Mouse (Mus musculus) midbrain, embryonic 12.5 days (tissue): Measurements from ENCODE around the gene Sms. TPM values are rescaled to one million over a fixed set of nuclear protein-coding genes. Genes with fewer than 3 reads are reported as not detected.

Experiments
- ATAC-seq: fragments of 200-750 bp; cut with Nextera tagmentation; 2 replicates; pipeline ENCODE4 v1.8.0; 2017; ENCODE audit warnings: low read depth, moderate TSS enrichment, moderate library complexity; ENCODE audit not compliant: low FRiP score
- H3K27ac ChIP-seq: fragments of 300-500 bp; sonication (generic); replicated peaks from 2 replicates; pipeline ENCODE4 v1.5.1; 2016; ENCODE audit warnings: mild to moderate bottlenecking
- H3K27me3 ChIP-seq: fragments of 300-500 bp; sonication (generic); 2 replicates; pipeline ENCODE4 v1.6.1; 2016; ENCODE audit warnings: mild to moderate bottlenecking
- H3K36me3 ChIP-seq: fragments of 300-500 bp; sonication (generic); 2 replicates; pipeline ENCODE4 v1.6.1; 2016
- H3K4me1 ChIP-seq: fragments of 300-500 bp; sonication (generic); 2 replicates; pipeline ENCODE4 v1.6.1; 2016
- H3K4me2 ChIP-seq: fragments of 300-500 bp; sonication (generic); replicated peaks from 2 replicates; pipeline ENCODE4 v1.6.1; 2016; ENCODE audit warnings: mild to moderate bottlenecking, moderate library complexity
- H3K4me3 ChIP-seq: fragments of 300-500 bp; sonication (generic); 2 replicates; pipeline ENCODE4 v1.5.1; 2016; ENCODE audit warnings: mild to moderate bottlenecking
- H3K9ac ChIP-seq: fragments of 300-500 bp; sonication (generic); replicated peaks from 2 replicates; pipeline ENCODE4 v1.6.1; 2016; ENCODE audit warnings: mild to moderate bottlenecking, moderate library complexity
- H3K9me3 ChIP-seq: fragments of 300-500 bp; sonication (generic); 2 replicates; pipeline ENCODE4 v1.6.1; 2016; ENCODE audit warnings: mild to moderate bottlenecking
- WGBS: fragments of 180-500 bp; shearing (Covaris S2); methylation state at CpG from one replicate; pipeline ENCODE4 v1.1.7; 2016; 5-methylcytosine and 5-hydroxymethylcytosine counted together
- polyA plus RNA-seq: library from polyadenylated mRNA; unstranded; fragments of >200 nt; fragmentation: Nextera tagmentation; extraction: Ambion mirVana; gene quantifications from 2 replicates; pipeline ENCODE4 v1.2.1, GENCODE M21; 2016

Sms gene
- polyA plus RNA-seq, 1 experiment from 2014 or later, result 102 TPM

- Histone ChIP-seq H3K36me3 (no peaks in the 10 kb centered on the region), H3K9me3 (no peaks in the 10 kb centered on the region), H3K4me1 (no peaks in the 10 kb centered on the region), H3K27ac (no peak overlapping the region), H3K4me3 (no peak overlapping the region), H3K27me3 (no peaks in the 10 kb centered on the region), H3K9ac (no peak overlapping the region), H3K4me2 (no peak overlapping the region)
- no peak for ATAC-seq
- 80% methylated on average over 2 of the region's 2 CpGs for WGBS
Measured at GRCm38 (mm10) chrX:157482842-157483241, 9.2 kb downstream of the Sms start.

DNA sequence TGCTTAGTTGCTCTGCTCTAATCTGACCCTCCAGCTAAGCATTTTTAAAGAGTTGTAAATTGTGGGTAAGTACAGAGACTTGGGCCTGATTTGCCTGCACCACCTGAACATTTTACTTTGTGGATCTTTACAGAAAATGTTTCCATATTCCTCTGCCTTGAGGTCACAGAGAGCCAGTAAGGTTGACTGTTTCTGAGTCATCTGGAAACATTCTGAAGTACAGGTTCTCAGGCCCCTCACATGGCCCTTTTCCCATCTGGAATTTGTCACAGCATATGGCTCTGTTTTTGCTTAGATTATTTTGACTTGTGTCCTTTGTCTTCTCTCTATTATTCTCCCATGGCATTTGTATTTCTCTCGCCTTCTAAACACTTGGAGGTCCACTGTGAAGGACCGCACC is 10.2 kb downstream of the Sms start:
- Histone ChIP-seq H3K4me2 (no peak overlapping the region), H3K27ac (no peak overlapping the region), H3K36me3 (no peaks in the 10 kb centered on the region), H3K4me3 (no peak overlapping the region), H3K9ac (no peak overlapping the region), H3K27me3 (no peaks in the 10 kb centered on the region), H3K9me3 (no peaks in the 10 kb centered on the region), H3K4me1 (no peaks in the 10 kb centered on the region)
- ATAC-seq, result no peak
- WGBS, result 80% methylated on average over 2 of the region's 2 CpGs

DNA sequence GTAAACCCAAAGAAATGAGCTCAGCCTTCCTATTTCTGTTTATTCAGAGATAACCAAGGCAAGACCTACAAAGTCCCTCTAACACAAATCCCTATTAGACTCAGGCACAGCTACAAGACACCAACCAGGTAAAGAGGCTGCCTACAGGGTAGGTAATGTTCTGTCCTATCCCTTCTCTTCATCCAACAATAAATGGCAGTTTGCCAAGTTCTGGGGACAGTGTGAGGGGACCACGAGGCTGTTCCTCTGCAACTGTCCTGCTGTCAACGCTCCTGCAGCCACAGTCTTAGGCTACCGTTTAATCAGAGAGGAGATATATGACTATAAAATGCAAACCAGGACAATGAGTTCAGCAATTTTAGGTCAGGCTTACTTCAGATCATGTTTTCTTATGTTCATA is 14.8 kb downstream of the Sms start:
- ATAC-seq, result no peak
- Histone ChIP-seq H3K9ac (no peak overlapping the region), H3K4me1 (no peaks in the 10 kb centered on the region), H3K4me2 (no peak overlapping the region), H3K9me3 (no peaks in the 10 kb centered on the region), H3K27ac (no peak overlapping the region), H3K27me3 (no peaks in the 10 kb centered on the region), H3K4me3 (no peak overlapping the region), H3K36me3 (no peaks in the 10 kb centered on the region)
- 72% methylated on average over 3 of the region's 3 CpGs for WGBS

DNA sequence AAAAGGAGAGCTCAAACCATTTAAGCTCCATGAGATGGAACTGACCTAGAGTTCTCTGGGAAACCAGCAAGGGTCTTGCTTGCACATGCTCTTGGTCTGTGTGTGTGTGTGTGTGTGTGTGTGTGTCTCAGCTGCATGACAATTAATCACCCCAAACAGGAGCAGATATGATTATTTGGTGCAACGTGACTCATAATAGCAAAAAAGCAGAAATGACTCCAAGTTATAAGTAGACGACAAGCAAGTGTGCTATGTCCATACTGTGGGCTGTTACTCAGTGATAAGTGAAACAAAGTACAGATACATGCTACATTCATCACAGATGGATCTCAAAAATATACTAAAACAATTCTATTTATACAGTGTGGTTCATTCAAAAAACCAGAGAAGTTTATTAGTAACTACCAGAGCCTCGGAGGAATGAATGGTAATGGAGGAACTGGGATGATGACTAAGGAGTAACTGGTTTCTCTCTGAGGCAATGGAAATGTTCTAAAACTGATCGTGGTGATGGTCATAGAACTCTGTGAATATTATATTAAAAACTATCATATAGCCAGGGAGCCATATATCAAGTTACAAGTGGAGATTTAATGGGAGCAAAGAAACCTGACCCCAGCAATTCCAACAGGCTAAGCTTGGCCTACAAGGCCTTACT is 15.8 kb downstream of the Sms start:
- H3K4me3 ChIP-seq, result no peak overlapping the region
- H3K27me3 ChIP-seq, result no peaks in the 10 kb centered on the region
- WGBS, result 91% methylated on average over 4 of the region's 4 CpGs
- no peak overlapping the region for H3K4me2 ChIP-seq
- no peaks in the 10 kb centered on the region for H3K4me1 ChIP-seq
- H3K9me3 ChIP-seq, result no peaks in the 10 kb centered on the region
- H3K36me3 ChIP-seq, result no peaks in the 10 kb centered on the region
- ATAC-seq, result no peak
- no peak overlapping the region for H3K9ac ChIP-seq
- H3K27ac ChIP-seq, result no peak overlapping the region

DNA sequence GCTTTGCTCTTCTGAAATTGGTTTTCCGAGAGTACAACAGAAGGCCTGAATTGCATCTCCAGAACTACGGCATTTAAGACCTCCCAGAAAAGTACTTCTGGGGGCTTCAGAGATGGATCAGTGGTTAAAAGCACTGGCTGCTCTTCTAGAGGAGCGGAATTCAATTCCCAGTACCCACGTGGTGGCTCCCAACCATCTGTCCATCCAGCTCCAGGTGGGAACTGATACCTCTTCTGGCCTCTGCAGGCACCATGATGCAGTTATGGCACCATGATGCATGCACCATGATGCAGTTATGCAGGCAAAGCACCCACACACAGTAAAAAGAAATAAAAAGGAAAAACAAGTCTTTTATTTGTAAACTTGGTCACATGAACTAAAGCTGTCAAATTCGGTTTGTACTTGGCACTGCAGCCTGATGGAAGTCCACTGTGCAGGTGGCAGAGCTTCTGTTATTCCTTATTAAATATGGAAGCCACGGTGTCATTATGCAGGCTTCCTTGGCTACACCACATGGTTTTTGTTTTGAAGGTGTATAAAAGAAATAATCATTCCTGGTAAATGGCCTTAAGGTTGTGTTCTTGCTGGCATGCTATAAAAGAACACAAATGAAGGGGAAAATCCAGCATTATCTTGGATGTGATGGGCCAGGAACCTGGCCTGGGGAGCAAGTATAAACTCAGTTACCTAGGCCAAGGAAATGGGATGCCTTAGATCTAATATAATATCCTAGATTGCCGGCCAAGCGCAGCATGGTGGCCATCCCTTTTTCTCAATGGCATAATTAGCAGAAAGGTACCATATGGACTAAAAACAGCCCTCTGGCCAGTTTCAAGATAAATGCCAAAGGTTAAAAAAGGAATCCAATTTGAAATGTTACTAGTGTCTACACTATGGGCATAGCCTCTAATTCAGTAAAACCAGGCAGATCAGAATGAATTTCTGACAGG is 20.1 kb downstream of the Sms start:
- no peak overlapping the region for H3K4me2 ChIP-seq
- no peak overlapping the region for H3K27ac ChIP-seq
- no peak overlapping the region for H3K4me3 ChIP-seq
- 84% methylated on average over 8 of the region's 8 CpGs for WGBS
- no peak overlapping the region for H3K9ac ChIP-seq
- no peak for ATAC-seq
- H3K36me3 ChIP-seq, result no peaks in the 10 kb centered on the region
- H3K4me1 ChIP-seq, result no peaks in the 10 kb centered on the region
- H3K9me3 ChIP-seq, result no peaks in the 10 kb centered on the region
- no peaks in the 10 kb centered on the region for H3K27me3 ChIP-seq

DNA sequence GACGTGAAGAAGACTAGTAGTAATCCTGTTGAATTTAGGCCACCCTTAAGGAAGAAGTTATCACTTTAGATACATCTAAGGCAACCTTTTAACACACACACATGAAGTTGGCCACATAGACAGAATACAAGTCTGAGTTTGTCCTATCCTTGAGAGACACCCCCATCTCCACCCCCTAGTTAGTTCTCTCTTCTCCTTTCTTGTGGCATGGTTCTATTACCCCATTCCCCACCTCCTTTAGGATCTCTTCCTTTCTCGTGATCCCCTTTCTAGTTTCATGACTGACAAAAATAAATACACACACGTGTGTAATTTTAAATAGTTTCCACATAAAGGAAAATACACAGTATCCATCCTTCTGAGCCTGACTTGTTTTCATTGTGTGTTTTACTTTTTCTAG is 23.3 kb downstream of the Sms start:
- Histone ChIP-seq H3K4me1 (no peaks in the 10 kb centered on the region), H3K27me3 (no peaks in the 10 kb centered on the region), H3K4me2 (no peak overlapping the region), H3K36me3 (no peaks in the 10 kb centered on the region), H3K9me3 (no peaks in the 10 kb centered on the region), H3K27ac (no peak overlapping the region), H3K4me3 (no peak overlapping the region), H3K9ac (no peak overlapping the region)
- 81% methylated on average over 3 of the region's 3 CpGs for WGBS
- no peak for ATAC-seq

DNA sequence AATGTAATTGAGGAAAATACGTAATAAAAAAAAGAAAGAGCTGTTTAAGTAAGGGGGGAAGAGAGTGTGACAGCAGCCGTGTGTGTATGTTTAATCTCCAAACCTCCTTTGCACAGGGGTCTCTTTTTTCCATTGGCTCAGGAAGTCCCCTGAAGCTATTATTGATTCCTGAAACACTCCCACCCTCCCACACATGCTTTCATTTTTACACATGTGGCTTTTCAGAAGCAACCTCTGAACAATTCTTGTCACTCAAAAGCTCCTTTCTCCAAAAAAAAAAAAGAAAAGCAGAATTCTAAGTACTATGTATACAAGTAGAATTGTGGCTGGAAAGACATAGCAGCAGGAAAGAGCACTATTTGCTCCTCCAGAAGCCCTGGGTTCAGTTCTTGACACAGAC is 24.0 kb downstream of the Sms start:
- ATAC-seq, result no peak
- Histone ChIP-seq H3K4me3 (no peak overlapping the region), H3K36me3 (no peaks in the 10 kb centered on the region), H3K9me3 (no peaks in the 10 kb centered on the region), H3K4me1 (no peaks in the 10 kb centered on the region), H3K27me3 (no peaks in the 10 kb centered on the region), H3K27ac (no peak overlapping the region), H3K9ac (no peak overlapping the region), H3K4me2 (no peak overlapping the region)
- 70% methylated on average over 2 of the region's 2 CpGs for WGBS

- Histone ChIP-seq H3K9me3 (no peaks in the 10 kb centered on the region), H3K27ac (no peak overlapping the region), H3K4me1 (no peaks in the 10 kb centered on the region), H3K9ac (no peak overlapping the region), H3K36me3 (no peaks in the 10 kb centered on the region), H3K27me3 (no peaks in the 10 kb centered on the region), H3K4me2 (no peak overlapping the region), H3K4me3 (no peak overlapping the region)
- WGBS, result 78% methylated on average over 1 of the region's 1 CpGs
- no peak for ATAC-seq
Measured at GRCm38 (mm10) chrX:157465949-157466348, 26.1 kb downstream of the Sms start.

- Histone ChIP-seq H3K36me3 (peaks cover 6% of the 10 kb centered on the region; the same call in 1 of the 2 replicates), H3K27me3 (no peaks in the 10 kb centered on the region), H3K4me1 (no peaks in the 10 kb centered on the region), H3K4me2 (no peak overlapping the region), H3K27ac (no peak overlapping the region), H3K4me3 (no peak overlapping the region), H3K9ac (no peak overlapping the region), H3K9me3 (no peaks in the 10 kb centered on the region)
- 0 out of 2 replicates have a peak, but pooled peaks have one; percentile 47 for ATAC-seq
- WGBS, result 78% methylated on average over 3 of the region's 3 CpGs
Measured at GRCm38 (mm10) chrX:157462716-157463115, 29.4 kb downstream of the Sms start.

DNA sequence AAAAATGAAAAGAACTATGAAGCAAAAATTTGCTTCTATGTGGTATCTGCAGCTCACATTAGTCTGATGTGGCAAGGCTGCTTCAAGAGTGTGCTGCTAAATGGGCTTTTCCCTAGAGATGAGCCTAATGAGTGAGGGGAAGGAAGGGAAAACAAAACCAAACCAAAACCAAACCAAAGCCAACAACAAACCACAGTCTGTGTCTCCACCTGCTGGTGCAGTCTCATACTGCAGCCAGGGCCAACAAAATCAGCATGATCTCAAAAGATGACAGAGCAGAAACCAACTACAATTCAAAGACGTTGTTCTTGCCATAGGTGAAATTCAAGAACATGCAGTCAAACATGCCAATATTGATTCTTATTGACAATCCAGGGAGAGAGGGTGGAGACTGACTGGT is 37.7 kb downstream of the Sms start:
- Histone ChIP-seq H3K9ac (no peak overlapping the region), H3K27me3 (no peaks in the 10 kb centered on the region), H3K4me2 (no peak overlapping the region), H3K4me3 (no peak overlapping the region), H3K4me1 (no peaks in the 10 kb centered on the region), H3K36me3 (peaks cover 7% of the 10 kb centered on the region; the same call in 1 of the 2 replicates), H3K9me3 (no peaks in the 10 kb centered on the region), H3K27ac (no peak overlapping the region)
- no peak for ATAC-seq
- 55% methylated on average over 1 of the region's 1 CpGs for WGBS

GRCm38 (mm10) chrX:157449000-157449399 is 43.1 kb downstream of the Sms start:
- 78% methylated on average over 1 of the region's 1 CpGs for WGBS
- H3K4me1 ChIP-seq, result no peaks in the 10 kb centered on the region
- no peaks in the 10 kb centered on the region for H3K27me3 ChIP-seq
- no peak overlapping the region for H3K9ac ChIP-seq
- no peaks in the 10 kb centered on the region for H3K36me3 ChIP-seq
- H3K27ac ChIP-seq, result no peak overlapping the region
- no peak for ATAC-seq
- H3K4me2 ChIP-seq, result no peak overlapping the region
- H3K4me3 ChIP-seq, result no peak overlapping the region
- no peaks in the 10 kb centered on the region for H3K9me3 ChIP-seq

GRCm38 (mm10) chrX:157447431-157447830 is 44.7 kb downstream of the Sms start:
- Histone ChIP-seq H3K36me3 (0 out of 2 replicates have a peak, but pooled peaks cover 4% of the 10 kb centered on the region), H3K4me3 (no peak overlapping the region), H3K9ac (no peak overlapping the region), H3K4me2 (no peak overlapping the region), H3K4me1 (no peaks in the 10 kb centered on the region), H3K9me3 (no peaks in the 10 kb centered on the region), H3K27me3 (no peaks in the 10 kb centered on the region), H3K27ac (no peak overlapping the region)
- no peak for ATAC-seq
- 75% methylated on average over 6 of the region's 6 CpGs for WGBS
